Mouse (Mus musculus) thymus, postnatal 4 days (tissue): ENCODE results near the gene Tbc1d2b.

Experiments used
- DNase-seq: peaks from one replicate; pipeline ENCODE4 v3.0.0; 2021

Tbc1d2b gene

DNA sequence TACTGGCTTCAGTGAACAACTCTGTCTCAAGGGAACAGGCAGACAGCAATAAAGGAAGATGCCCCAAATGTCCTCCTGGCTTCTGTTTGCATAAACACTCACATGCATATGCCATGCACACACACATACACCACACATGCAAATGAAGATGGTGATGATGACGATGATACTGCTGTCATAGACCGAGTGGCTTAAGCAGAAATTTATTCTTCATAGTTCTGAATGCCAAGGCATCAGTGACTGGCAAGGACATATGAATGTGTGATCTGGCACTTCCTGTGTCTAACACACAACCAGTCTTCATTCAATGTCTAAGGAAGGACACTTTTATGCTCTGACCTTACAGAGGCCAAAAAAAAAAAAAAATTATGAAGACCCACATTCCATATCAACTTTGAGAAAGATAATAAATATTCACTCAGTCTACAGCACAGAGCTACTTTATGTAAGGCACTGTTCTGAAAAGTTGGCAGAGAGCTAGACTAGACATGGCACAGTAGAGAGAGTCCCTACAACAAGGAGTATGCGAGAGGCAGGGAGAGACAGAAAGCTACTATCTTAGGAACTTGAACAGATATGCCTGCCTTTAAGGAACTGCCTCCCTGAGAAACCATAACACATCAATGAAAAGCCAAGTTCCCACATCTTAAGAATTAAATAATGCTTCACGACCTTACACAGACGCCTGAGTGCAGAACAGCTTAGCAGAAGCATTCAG, 5.1 kb downstream of the Tbc1d2b start:
- peak; percentile 2 for DNase-seq

DNA sequence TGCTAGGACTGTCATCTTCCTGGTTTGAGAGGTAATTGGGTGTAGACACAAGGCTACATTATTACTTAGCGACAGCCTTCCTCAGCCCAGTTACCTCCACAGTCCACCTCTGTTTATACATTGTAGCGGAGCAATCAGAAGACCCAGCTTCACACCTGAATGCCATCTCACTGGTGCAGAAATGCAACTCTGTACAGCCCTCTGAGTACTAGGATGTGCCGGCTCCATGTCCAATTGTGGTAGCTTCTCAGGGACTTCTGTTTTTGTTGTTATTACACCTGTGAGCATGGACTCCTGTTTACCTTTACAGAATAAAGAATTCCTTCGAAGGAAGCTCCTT, 7.3 kb downstream of the Tbc1d2b start:
- DNase-seq = peak; percentile 1

DNA sequence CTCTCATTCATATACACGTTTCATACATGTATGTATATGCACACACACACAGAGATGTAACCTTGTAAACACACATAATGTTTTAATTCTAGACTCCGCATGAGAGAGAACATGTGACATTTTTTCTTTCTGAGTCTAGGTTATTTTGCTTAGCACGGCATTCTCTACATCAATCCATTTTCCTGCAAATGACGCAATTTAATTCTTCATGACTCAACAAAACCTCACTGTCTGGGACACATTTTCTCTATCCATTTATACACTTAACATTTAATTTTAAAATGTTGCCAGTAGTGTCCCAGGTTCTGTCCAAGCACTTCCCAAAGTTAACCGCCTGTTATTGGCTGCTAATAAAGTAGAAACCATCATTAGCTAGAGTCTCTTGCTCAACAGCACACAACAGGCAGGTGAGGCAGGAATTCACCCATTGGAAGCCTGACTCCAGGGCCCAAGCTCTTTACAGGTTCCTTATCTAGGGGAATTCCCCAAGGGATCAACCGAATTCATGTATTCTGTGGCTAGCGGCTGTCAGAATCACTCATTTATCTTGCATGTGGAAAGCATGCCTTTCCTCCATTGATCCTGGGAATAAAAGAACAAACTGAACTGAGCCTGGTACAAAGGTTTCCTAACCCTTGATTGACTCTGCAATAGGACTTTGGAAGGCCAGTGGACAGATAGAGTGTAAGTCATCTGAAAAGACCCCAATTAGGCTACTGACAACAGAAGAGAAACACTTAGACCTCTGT, 7.8 kb downstream of the Tbc1d2b start:
- peak; percentile 2 for DNase-seq

DNA sequence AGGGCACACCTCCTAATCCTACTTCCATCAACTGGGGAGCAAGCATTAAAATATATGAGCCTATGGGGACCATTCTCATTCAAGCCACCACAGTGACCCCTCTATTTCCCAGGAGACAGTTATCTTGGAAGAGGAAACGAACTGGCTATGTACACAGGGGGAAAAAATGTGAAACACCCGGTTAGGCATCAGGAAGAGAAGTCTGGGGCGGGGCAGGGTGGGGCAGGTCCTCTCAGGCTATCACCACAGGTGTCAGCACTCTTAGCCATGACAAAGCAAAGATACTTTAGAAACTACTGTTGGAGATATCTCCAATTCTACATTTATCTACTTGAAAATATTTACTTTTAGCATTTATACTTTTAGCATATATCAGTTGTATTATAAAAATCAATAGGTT, 8.5 kb downstream of the Tbc1d2b start:
- peak; percentile 10 for DNase-seq

DNA sequence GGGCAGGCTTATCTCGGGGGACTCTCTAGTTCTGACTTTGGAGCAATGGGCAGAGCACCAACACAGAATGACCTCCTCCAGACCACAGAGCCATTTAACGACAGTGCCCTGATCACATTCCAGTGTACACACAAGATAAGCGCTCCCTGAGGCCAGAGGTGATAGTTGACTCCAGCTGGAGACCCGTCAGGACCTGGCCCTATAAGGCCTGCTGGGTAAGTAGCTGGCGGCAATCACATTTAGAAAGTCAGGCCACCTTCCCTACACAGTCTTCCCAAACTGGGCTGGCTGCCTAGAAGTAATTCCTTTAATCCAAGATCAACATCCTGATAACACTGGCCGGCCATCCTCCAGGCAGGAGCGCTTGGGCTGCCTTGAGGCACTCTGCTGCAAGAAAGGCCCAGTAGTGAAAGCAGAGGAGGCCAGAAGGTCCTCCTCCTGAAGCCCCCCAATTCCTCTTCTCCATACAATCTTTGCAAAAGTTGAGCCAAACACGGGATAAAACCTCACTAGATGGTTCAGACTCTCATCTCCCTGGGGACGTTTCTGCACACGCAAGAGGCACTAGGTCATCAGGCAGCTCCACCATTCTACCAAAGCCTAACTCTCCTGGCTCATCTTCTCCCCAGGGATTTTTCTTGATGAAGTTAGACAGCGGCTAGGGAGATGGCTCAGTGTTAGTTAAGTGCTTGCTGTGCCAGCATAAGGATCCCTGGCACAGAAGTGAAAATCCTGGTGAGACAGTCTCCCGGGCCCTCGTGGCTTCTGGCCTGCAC, 9.8 kb downstream of the Tbc1d2b start:
- peak; percentile 8 for DNase-seq

DNA sequence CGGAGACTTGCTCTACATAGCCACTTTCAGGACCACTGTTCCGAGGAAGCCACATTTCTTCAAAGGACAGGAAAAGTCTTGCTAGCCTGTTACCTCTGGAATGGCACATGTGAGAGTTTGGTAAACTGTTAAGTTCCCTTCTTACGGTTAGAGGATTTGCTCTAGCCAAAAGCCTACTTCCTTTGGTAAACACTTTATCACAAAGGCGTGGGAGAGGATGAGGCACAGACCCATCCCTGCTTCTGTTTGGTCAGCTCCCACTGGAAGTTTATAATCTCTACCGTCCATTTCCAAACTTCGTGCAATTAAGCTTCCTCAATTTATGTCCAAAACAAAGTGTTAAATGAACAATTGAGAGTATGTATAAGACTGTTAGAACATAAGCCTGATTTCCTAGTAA, 10.5 kb downstream of the Tbc1d2b start:
- no peak for DNase-seq

DNA sequence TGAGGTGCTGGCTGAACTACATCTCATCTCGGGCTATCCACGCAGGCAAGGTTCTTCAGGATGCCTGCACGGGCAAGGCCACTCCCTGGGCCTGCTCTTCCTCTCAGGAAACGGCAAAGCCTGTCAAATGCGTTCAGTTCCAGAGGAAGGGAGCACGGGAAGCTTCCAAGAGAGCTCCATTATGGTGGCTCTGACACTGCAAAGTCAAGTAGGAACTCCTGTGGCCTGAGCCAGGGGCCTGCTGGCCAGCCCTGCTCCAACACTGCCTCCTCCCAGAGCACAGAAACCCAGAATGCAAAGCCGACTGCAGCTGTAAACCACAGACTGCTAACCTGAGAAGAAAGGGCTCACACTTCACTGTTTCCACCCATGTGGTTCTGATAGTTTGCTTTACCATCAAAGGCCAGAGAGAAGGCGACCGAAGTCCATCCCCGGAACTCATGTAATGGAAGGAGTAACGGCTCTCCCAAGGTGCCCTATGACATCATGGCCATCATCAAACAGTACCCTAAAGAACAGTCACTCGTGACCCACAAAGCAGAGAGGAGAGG, 11.1 kb downstream of the Tbc1d2b start:
- DNase-seq = peak; percentile 58

DNA sequence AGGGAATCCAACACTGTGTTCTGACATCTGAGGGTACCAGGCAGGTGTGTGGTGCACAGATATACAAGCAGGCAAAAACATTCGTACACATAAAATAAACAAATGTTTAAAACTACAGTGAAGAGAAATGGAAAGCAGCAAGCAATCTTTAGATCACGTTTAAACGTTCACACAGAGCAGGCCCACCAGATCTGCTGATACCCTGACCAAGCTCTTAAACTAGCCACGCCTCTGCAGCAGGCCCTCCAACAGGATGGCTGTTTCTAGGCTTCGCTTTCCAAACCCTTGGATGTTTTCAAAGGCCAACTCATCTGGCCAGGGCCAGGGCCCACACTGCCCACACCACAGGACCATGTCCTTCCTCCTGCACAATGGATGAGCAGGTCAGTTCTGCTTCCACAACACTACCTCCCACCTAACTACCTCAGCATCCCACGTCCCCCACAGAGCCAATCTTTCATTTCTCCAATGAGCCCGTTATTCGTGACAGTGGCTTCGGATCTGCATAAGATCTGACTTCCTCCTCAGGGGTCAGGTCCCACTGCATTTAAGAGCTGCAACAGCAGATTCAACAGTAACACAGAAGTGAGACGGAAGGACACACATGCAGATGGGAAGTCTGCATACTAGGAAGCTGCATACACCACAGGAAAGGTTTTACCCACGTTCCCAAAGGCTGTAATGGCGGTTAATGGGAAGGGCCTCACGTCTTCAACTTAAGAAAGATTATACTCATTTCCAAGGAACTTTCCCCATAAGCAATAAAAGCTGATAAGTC, 12.7 kb downstream of the Tbc1d2b start:
- peak; percentile 15 for DNase-seq

DNA sequence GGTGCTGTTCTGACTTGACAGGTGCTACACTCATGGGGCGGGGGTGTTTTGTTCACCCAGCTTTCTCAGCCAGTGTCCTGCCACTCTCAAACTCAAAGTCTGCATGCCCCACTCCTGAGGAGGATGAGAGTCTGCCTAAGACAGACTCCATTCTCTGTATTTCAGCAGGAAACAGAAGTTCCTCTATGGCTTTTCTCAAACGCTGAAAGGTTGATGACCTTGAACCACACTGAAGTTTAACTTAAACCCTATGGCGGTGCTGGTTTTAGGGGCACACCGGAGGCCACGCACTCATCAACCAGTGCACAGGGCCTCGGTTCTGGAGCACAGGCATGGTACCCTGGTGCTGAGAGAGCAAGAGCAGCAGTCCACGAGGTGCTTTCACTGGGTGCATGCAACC, 13.4 kb downstream of the Tbc1d2b start:
- no peak for DNase-seq

DNA sequence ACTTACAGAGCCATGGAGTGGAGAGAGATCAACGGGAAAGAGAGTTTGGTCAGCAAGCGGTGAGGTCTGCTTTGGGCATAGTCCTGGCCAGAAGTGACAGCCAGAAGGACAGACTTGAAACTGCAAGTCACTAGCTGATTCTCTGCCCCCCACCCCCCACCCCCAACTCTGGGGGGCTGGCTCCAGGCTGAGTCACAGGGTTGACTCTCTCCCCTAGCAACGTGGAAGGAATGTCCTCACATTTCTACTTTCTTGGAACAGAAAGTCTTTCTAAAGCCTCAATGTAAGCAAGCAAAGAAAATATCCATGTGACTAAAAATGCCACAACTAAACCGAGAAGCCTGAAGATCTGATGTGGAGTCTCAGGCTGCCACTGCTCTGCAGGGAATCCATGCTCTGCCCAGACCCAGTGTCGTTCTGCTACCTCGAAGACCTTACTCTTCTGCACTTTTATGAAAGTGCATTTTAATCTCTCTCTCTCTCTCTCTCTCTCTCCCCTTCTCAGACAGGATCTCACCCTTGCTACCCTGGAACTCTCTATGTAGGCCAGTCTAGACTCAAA, 14.7 kb downstream of the Tbc1d2b start:
- DNase-seq = no peak

DNA sequence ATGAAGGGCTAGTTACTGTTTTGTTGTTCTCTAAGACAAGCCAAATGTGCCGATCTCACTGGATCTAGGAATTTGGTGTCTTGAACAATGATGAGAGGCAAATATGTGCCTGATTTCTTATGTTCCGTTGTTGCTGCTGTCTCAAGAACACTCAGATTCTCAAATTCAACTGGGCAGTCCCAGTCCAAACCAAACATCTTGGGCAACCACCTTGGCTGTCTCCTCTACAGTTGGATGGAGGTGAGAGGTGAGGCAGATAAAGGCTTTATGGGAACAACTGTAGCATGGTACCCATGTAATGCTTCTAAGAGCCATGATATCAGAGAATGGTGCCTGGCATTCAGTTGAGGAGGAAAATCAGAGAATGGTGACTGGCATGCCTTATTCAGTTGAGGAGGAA, 17.4 kb downstream of the Tbc1d2b start:
- no peak for DNase-seq

DNA sequence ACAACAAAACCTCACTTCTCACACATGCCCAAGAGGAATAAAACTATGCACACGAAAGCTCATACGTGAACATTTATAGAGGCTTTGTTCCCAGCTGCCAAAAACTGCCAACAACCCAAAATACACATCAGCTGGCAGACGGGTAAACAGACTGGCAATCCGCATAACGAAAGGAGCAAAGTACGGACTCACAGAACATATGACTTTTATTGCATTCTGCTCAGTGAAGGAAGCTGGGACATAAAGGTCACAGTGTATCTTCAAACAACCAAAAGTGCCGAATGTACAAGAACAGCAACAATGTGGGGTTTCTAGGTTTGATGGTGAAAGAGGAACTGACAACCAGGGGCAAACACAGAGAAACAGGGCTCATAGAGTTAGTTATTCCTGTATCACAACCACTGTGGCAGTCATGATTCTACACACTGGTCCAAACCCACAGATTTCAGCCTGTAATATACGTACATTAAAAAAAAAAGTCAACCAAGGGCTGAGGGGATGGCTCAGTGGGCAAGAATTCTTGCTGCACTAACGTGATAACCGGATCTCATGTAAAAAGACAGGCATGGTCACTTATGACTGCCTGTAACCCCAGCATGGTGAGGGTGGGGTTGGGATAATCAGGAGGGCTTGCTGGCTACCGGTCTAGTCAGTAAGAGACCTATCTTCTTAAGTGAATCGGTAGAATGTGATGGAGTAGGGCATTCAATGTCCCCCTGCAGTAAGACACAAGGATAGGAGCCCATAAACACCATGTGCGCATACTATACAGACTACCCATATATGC, 19.4 kb downstream of the Tbc1d2b start:
- no peak for DNase-seq

DNA sequence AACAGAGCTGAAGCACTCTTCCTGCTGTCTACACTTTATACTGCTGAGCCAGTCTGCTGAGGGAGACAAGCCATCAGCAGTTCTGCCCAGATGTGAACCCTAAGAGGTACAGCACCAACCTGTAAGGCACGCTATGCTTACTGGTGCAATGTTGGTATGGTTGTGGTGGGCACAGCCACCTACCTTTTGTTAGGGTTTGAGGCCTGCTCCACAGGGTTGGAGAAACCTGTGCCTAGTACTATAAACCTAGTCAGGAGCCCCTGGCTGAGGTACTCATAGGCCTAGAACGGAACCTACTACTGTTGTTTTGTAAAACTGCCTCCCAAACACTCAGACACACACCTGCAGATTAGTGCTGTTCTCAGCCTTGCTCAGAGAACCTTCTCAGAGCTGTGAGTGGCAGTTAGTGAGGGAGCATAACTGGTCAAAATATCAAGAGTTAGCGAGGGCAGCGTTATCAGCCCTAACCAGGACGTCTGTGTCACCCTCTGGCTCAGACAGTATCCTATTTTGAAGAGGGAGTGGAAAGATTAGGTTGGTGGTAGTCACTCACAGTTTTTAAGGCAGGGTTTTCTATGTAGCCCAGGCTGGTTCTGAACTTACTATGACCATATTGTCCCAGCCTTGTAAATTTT, 20.3 kb downstream of the Tbc1d2b start:
- no peak for DNase-seq

DNA sequence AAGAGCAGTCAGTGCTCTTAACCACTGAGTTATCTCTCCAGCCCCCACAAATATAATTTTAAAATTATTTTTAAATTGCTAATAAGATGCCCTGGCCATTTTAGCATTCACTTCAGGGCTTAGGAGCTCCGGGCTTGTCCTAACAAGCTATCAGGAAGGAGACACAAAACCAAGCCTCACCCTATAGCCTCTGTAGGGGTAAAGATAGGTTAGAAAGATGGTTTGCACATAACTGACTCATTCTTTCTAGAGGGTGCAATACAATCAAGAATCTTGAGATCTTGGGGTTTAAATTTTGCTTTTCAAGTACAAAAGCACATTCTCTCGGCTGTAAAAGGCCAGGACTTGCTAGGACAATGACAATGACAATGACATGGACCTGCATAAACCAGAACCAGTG, 21.6 kb downstream of the Tbc1d2b start:
- DNase-seq = no peak

DNA sequence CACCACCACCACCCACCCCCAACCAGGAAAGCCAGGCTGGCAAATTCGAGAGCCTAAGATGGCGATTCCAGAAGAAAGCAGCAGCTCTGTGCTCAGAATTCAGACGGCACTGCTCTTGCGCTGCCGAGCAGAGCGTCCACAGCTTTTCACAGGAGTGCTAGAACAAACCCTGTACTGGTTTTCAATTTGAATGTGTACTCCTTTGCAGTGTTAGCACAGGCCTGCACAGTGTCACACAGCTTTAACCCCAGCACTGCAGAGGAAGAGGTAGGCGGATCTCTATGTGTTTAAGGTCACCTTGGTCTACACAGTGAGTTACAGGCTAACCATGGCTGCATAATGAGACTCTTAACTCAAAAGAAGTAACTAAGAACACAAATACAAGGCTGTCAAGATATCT, 22.3 kb downstream of the Tbc1d2b start:
- no peak for DNase-seq

DNA sequence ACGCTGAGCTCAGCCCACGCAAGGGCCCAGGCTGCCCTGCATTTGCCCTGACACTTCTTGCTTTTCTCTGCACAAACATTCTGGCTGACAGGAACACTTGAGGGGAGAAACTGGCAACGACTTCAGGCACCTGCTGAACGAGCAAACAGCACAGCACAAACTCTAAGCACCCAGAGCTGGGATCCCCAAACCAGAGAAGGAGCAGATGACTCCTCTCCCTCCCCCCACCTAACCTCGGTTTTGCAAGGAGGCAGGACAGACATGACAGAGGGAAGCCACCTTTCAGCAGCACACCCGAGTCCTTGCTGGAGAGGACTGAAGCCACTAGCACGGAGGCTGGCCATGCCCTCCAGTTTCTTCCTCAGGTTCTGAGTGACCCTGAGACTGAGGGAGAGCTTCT, 23.3 kb downstream of the Tbc1d2b start:
- peak; percentile 54 for DNase-seq

DNA sequence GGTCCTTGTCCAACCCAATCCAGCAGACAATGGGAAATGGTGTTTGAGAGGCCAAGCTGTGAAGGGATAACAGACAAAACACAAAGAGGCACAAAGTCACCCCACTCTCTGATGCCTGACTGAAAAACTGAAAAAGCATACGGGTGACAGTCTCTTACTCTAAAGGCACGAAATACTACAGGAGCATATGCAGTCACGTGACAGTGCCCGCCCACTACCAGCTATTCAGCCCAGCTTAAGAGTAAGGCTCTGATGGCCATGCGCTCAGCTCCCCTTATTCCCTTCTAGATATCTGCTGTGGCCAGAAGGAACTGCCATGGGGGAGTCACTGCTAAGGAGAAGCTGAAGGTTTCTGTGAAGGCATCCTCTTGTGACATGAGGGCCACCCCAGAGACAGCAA, 24.8 kb downstream of the Tbc1d2b start:
- no peak for DNase-seq

DNA sequence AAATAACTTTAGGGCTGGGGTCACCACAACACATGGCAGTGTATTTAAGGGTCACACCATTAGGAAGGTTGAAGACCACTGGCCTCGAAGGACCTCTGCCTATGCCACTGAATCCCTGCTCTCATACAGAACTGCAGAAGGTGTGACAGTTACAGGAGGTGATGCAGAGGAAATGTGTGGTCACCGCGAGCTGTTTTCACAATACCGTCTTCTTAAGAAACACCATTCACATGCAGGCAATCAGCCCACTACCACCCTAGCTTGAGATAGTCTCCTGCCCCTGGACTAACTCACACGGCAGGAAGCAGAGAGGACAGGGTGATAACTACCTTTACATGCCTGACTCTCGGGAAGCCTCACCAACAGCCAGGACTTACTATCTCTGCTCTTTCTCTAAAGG, 25.4 kb downstream of the Tbc1d2b start:
- no peak for DNase-seq

DNA sequence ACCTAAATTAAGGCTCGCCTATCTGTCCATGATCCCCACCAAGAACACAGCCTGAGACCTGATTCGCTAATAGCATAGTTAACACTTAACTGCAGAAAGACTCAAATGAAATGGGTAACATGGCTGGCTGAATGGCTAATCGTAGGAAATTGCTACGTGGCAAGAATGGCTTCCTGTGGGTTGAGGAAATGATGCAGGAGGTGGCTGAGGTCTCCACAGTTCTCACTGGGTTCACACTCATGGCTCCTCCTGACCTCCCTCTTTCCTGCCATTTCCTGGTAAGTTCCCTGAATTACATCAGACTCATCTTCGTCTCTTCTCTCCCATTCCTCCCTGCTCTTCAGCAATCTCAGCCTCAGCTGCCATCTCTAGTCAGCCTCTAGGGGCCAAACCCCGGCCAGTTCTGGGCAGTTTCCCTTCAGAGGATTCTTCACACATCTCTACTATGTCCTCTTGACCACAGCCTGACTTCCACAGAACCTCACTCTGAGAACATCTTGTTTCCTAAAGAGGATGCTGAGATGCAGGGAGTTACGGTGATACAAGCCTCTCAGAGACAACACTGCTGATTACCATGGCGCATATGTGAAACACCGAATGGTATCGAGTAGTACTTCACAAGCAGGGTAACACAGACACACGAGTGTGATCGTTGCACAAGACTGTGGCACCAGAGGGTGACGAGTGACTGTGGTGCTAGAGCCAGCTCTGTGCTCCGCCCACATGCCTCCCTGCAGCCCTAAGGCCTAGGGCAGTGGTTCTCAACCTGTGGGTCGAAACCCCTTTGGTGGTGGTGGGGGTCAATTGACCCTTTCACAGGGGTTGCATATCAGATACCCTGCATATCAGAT, 26.1 kb downstream of the Tbc1d2b start:
- DNase-seq = no peak

DNA sequence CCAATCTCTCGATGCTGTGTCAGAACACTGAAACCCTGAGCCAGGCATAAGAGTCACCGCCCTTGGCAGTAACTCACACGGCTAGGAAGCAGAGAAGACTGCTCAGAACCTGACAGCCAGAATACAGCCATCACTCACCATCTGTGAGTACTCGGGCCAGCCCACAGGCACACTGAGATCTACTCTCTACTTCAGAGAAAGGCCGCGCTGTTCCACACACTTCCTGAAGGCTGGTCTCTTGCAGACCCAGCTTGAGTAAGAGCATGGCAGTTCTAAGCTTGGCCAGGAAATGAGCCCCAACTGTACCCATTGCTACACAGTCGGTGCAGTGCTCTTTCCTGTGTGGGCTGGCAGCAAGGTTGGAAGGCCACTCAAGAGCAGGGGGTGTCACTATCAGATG, 27.7 kb downstream of the Tbc1d2b start:
- peak; percentile 69 for DNase-seq
